Mouse (Mus musculus): ENCODE measurements around the gene Gsg1l.

The Gsg1l gene

DNA sequence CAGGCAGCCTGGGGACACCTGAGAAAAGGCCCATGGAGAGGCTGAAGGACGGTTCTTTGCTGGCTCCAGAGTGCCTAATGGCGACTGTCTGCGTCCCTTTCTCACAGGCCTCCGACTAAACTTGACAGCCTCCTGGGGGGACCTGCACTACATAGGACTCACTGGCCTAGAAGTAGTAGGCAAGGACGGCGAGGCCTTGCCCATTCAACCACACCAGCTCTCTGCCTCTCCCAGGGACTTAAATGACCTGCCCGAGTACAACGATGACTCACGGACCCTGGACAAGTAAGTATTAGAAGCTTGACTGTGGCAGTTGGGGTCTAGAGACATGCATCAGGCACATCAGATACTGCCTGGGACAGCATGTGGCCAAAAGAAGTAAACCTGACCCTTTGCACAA lies 221.8 kb downstream of the Gsg1l start:
- DNase-seq = no peak

DNA sequence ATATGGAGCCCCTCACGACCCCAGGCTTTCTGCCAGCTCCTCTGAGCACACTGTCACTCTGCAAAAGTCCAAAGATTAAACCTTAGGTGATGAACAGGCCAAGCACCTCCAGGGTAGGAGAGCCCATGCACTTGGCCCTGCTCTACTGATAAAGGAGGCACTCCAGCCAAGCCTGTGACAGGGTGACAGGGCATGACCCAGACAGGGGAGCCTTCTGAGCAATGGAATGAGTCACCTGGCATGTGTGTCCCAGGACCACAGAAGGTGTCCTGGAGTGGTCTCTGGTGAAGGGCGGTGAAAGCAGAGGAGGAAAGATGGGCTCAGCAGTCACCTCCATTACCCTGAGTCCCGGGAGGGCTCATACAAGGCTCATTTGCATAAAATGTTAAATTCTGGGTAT lies 222.6 kb downstream of the Gsg1l start:
- DNase-seq = no peak

DNA sequence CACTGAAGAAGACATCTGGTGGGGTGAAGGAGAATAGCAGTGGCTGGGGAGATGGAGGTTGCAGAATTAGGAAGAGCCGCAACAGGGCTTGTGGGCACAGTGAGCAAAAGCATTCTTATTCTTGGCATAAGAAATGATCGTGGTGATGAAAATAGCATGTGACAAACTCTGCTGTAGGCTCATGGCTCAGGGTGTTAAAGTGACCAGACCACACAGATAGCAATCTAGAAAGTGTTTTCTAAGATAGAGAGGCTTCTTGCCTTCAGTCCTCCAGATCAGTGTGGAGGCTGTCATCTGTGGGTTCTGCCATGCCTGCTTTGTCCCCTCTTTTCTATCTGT lies 234.7 kb downstream of the Gsg1l start:
- DNase-seq = no peak

DNA sequence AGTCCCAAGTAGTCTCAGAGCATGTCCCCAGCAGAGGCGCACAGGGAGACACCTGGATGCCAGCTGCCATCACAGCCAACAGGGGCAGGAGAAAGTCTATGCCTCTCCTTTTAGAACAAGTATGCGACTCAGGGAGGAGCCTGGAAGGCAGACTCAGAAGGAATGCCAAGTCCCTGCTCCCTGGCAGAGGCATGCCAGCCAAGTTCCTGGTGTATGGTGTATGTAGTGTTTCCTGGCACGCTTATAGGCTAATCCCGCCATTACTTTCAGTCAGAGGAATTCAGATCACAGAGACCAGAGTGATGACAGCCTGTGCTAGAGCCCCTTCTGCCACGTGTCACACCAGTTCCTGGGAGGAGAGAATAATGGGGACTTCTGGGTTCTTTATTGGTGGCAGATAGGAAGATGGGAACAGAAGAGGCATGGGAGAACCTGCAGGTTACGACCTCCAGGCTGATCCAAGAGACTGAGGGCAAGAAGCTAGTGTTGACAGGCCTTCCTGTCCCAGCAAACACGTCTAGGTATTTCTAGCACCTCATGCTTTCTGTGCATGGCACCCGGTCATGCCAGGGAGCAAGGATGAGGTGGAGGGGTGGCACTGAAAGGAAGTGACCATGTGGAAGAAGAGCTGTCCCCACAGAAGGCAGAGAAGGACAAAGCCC lies 235.2 kb downstream of the Gsg1l start:
- DNase-seq = peak; percentile 68 to 81

DNA sequence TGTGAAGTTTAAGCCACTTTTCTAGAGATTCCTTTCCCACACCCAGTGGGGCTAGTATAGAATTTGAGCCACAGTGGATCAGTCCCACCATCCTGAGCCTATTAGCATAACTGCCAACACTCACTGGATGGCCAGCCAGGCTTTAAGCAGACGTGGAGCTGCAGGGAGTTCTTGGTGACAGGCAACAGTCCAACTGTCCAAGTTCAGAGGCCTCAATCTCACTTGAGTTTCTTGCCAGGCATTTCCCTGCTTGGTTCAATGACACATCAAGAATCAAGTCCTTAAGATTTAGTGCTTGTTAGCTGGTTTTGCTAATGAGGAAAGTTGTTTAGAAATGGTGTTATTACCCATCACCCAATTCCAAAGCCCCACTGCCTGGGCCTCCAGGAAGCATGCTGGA lies 236.6 kb downstream of the Gsg1l start:
- peak; percentile 67 to 82 for DNase-seq

DNA sequence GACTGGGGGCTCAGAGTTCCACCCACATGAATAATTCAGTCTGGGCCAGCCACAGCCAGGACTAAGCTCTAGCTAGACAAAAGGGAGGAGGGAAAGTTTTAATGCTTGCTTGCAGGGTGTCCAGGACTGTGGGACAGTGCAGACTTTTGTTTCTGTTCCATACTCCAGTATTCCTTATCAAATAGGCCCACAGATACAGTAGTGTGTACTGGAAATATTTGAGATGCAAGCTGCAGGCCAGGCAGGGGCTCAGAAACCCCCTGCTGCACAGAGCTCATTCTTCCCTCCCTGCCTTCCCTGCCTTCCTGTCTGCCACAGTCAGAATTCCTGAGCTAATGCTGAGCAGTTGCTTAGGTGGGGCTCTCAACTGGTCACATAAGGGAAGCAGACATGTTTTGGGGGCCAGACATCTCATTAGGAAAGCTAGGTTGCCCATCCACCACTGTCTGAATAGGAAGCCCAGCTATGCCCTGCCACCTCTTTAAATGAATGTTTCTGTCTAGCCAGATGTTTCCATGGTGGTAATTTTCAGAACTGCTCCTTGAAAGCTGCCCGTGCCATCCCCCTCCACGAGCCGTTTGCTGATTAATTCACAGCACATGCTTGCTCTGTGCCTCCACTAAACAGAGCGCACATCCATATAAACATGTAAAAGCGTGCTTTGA lies 244.0 kb downstream of the Gsg1l start:
- DNase-seq = no peak

DNA sequence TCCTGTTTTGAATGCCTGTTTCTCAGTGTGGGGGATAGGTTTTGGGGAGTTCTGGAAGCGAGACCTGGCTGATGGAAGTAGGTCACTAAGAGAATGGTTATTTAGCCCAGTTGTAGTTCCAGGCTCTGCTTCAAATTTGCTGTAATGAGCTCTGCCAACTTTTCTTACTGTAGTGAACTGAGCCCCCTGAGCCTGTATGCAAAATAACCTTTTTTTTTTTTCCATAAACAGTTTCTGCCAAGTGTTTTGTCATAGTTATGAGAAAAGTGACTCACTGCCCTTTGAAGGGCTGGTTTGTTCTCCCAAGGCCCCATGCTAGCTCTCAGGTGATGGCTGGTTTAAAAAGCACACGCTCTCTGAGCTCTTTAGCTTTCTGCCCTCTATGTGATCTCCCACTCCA lies 248.7 kb downstream of the Gsg1l start:
- no peak for DNase-seq

DNA sequence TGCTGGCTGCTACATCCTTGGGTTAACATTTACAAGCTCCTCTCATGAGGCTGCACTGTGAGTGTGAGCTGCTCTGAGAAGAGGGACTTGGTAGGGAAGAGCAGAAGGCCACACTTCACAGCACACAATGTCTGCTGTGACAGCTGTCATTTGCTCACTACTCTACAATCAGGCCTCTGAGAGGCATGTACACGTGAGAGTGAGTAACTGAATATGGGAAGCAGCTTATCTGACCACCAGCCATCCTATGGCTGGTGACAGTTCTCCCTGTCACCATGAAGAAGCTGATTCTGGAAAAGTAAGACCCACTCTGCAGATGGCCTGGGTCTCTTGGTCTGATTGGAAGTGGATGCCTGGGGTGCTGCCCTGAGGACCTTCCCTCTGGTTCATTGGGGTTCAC lies 249.4 kb downstream of the Gsg1l start:
- no peak for DNase-seq

DNA sequence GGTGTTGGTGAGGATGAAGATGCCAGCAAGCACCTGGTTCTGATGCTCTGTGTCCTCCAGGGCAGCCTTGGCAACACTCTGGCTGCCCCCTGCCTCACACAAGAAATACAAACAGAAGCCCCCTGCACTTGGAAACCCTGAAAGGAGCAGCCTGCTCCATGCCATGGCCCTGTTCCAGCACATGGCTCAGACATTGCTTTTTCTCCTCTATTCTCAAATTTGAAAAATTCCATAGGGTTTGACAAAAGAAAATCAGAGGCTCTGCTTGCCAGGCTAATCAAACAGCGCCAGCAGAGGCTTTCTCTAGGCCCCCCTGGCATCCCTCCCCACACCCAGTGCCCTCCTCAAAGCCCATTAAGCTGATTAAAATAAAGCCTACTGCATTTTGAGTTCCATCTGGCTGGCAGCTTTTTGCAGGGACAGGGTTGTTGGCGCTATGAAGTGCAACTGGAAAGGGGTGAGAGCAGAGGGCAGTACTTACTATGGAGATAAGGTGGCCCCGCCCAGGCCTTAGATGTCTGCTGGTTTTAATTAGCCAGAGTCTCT lies 253.0 kb downstream of the Gsg1l start:
- DNase-seq = peak; percentile 52 to 65

DNA sequence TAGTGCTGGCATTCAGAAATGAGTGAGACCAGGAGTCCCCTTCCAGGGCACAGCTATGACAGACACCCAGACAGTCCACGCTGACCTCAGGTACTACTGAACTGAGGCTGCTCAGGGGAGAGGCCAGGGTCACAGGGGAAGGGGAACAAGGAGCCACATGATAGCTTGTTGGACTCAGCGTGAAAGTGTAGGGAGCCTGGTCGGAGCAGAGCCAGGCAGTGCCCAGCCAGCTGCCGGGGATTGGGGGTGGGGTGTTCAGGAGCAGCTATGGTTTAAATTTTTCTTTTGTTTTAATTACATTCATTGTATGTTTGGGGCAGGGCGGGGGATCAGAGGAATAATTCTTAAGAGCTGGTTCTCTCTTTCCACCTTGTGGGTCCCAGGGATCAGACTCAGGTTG lies 253.7 kb downstream of the Gsg1l start:
- DNase-seq = no peak
